Mouse (Mus musculus) embryonic facial prominence, embryonic 11.5 days (tissue): Measurements from ENCODE around the gene Zmiz1. TPM values are rescaled to one million over a fixed set of nuclear protein-coding genes. Genes with fewer than 3 reads are reported as not detected.

Source experiments
- ATAC-seq: fragments of 200-750 bp; cut with Nextera tagmentation; replicated peaks from 2 replicates; pipeline ENCODE4 v1.8.0; 2017; ENCODE audit warnings: low read depth; ENCODE audit not compliant: insufficient number of reproducible peaks, low FRiP score, low TSS enrichment
- DNase-seq: peaks from one replicate; pipeline ENCODE4 v3.0.0-alpha.2; 2015; ENCODE audit warnings: low spot score
- H3K27ac ChIP-seq: fragments of 300-500 bp; sonication (generic); replicated peaks from 2 replicates; pipeline ENCODE4 v1.5.1; 2014; ENCODE audit warnings: mild to moderate bottlenecking, low read depth, low read length, control low read depth
- H3K27me3 ChIP-seq: fragments of 300-500 bp; sonication (generic); 2 replicates; pipeline ENCODE4 v1.6.1; 2014; ENCODE audit warnings: mild to moderate bottlenecking, low read length, moderate library complexity, mixed read lengths; ENCODE audit not compliant: control insufficient read depth, insufficient read depth
- H3K36me3 ChIP-seq: fragments of 300-500 bp; sonication (generic); replicated peaks from 2 replicates; pipeline ENCODE4 v1.6.1; 2014; ENCODE audit warnings: low read depth, mild to moderate bottlenecking, low read length, moderate library complexity, mixed read lengths; ENCODE audit not compliant: control insufficient read depth, insufficient read depth
- H3K4me1 ChIP-seq: fragments of 300-500 bp; sonication (generic); 2 replicates; pipeline ENCODE4 v1.6.1; 2014; ENCODE audit warnings: low read length, mixed read lengths; ENCODE audit not compliant: control insufficient read depth, insufficient read depth
- H3K4me2 ChIP-seq: fragments of 300-500 bp; sonication (generic); 2 replicates; pipeline ENCODE4 v1.6.1; 2014; ENCODE audit warnings: low read depth, mild to moderate bottlenecking, control low read depth, low read length, moderate library complexity
- H3K4me3 ChIP-seq: fragments of 300-500 bp; sonication (generic); 2 replicates; pipeline ENCODE4 v1.5.1; 2014; ENCODE audit warnings: low read depth, low read length, control low read depth
- H3K9ac ChIP-seq: fragments of 300-500 bp; sonication (generic); replicated peaks from 2 replicates; pipeline ENCODE4 v1.6.1; 2014; ENCODE audit warnings: mild to moderate bottlenecking, control low read depth, low read length
- H3K9me3 ChIP-seq: fragments of 300-500 bp; sonication (generic); replicated peaks from 2 replicates; pipeline ENCODE4 v1.6.1; 2016; ENCODE audit warnings: mild to moderate bottlenecking, low read length, inconsistent platforms, mixed read lengths; ENCODE audit not compliant: control insufficient read depth
- WGBS: fragments of 180-500 bp; shearing (Covaris S2); extraction: QIAGEN DNeasy Blood & Tissue Kit; methylation state at CpG from one replicate; pipeline ENCODE4 v1.1.7; 2014; 5-methylcytosine and 5-hydroxymethylcytosine counted together
- polyA plus RNA-seq: library from polyadenylated mRNA; unstranded; fragments of >200 nt; fragmentation: Nextera tagmentation; extraction: Ambion mirVana; gene quantifications from 2 replicates; pipeline ENCODE4 v1.2.1, GENCODE M21; 2014

Zmiz1 gene
- polyA plus RNA-seq, 1 experiment from 2014 or later, result 27.7 TPM

GRCm38 (mm10) chr14:25464611-25465307 lies 5.8 kb downstream of the Zmiz1 start:
- H3K27ac ChIP-seq, result no peak overlapping the region
- no peak overlapping the region for H3K4me2 ChIP-seq
- H3K36me3 ChIP-seq, result no peaks in the 10 kb centered on the region
- H3K4me1 ChIP-seq, result peaks cover 18% of the 10 kb centered on the region
- DNase-seq (no peak), ATAC-seq (no peak)
- H3K4me3 ChIP-seq, result no peak overlapping the region
- H3K27me3 ChIP-seq, result no peaks in the 10 kb centered on the region
- WGBS, result 29% methylated on average over 8 of the region's 8 CpGs
- no peaks in the 10 kb centered on the region for H3K9me3 ChIP-seq
- no peak overlapping the region for H3K9ac ChIP-seq

- no peak for ATAC-seq
- DNase-seq, result no peak
- Histone ChIP-seq H3K4me2 (no peak overlapping the region), H3K9me3 (no peaks in the 10 kb centered on the region), H3K36me3 (no peaks in the 10 kb centered on the region), H3K27me3 (no peaks in the 10 kb centered on the region), H3K27ac (no peak overlapping the region), H3K9ac (no peak overlapping the region), H3K4me3 (no peak overlapping the region), H3K4me1 (peaks cover 19% of the 10 kb centered on the region)
- 73% methylated on average over 4 of the region's 4 CpGs for WGBS
Observed at GRCm38 (mm10) chr14:25466361-25466760, 7.4 kb downstream of the Zmiz1 start.

GRCm38 (mm10) chr14:25467911-25468668 lies 9.1 kb downstream of the Zmiz1 start:
- no peaks in the 10 kb centered on the region for H3K36me3 ChIP-seq
- no peak overlapping the region for H3K27ac ChIP-seq
- H3K4me1 ChIP-seq, result peaks cover 24% of the 10 kb centered on the region
- H3K4me3 ChIP-seq, result no peak overlapping the region
- H3K9me3 ChIP-seq, result no peaks in the 10 kb centered on the region
- no peak overlapping the region for H3K4me2 ChIP-seq
- DNase-seq (no peak), ATAC-seq (no peak)
- WGBS, result 84% methylated on average over 10 of the region's 10 CpGs
- no peaks in the 10 kb centered on the region for H3K27me3 ChIP-seq
- H3K9ac ChIP-seq, result no peak overlapping the region

GRCm38 (mm10) chr14:25468891-25469529 lies 10.0 kb downstream of the Zmiz1 start:
- no peak overlapping the region for H3K27ac ChIP-seq
- no peak overlapping the region for H3K4me2 ChIP-seq
- no peak for DNase-seq
- H3K4me1 ChIP-seq, result peaks cover 19% of the 10 kb centered on the region
- no peak overlapping the region for H3K9ac ChIP-seq
- H3K36me3 ChIP-seq, result no peaks in the 10 kb centered on the region
- no peaks in the 10 kb centered on the region for H3K9me3 ChIP-seq
- no peak for ATAC-seq
- WGBS, result 70% methylated on average over 7 of the region's 7 CpGs
- no peak overlapping the region for H3K4me3 ChIP-seq
- no peaks in the 10 kb centered on the region for H3K27me3 ChIP-seq

- H3K4me3 ChIP-seq, result no peak overlapping the region
- no peak for DNase-seq
- no peak overlapping the region for H3K27ac ChIP-seq
- no peak for ATAC-seq
- H3K9me3 ChIP-seq, result no peaks in the 10 kb centered on the region
- peaks cover 14% of the 10 kb centered on the region for H3K4me1 ChIP-seq
- H3K9ac ChIP-seq, result no peak overlapping the region
- no peaks in the 10 kb centered on the region for H3K27me3 ChIP-seq
- no peaks in the 10 kb centered on the region for H3K36me3 ChIP-seq
- WGBS, result 76% methylated on average over 7 of the region's 7 CpGs
- H3K4me2 ChIP-seq, result no peak overlapping the region
Observed at GRCm38 (mm10) chr14:25470224-25470805, 11.3 kb downstream of the Zmiz1 start.

GRCm38 (mm10) chr14:25471035-25471434 lies 12.1 kb downstream of the Zmiz1 start:
- Histone ChIP-seq H3K4me2 (no peak overlapping the region), H3K9ac (no peak overlapping the region), H3K4me1 (peaks cover 14% of the 10 kb centered on the region), H3K4me3 (no peak overlapping the region), H3K9me3 (no peaks in the 10 kb centered on the region), H3K36me3 (no peaks in the 10 kb centered on the region), H3K27me3 (no peaks in the 10 kb centered on the region), H3K27ac (no peak overlapping the region)
- DNase-seq (no peak), ATAC-seq (no peak)
- WGBS, result 47% methylated on average over 2 of the region's 2 CpGs

- H3K36me3 ChIP-seq, result no peaks in the 10 kb centered on the region
- H3K4me2 ChIP-seq, result no peak overlapping the region
- H3K4me3 ChIP-seq, result no peak overlapping the region
- no peak overlapping the region for H3K27ac ChIP-seq
- no peak for ATAC-seq
- no peak overlapping the region for H3K9ac ChIP-seq
- peaks cover 18% of the 10 kb centered on the region for H3K4me1 ChIP-seq
- 76% methylated on average over 6 of the region's 6 CpGs for WGBS
- DNase-seq, result no peak
- no peaks in the 10 kb centered on the region for H3K27me3 ChIP-seq
- H3K9me3 ChIP-seq, result no peaks in the 10 kb centered on the region
Observed at GRCm38 (mm10) chr14:25472096-25472861, 13.3 kb downstream of the Zmiz1 start.
